Mouse (Mus musculus) forelimb bud, embryonic 11.5 days (tissue): Measurements from ENCODE around the gene Gm6993.

Experiments used
- DNase-seq: peaks from one replicate; pipeline ENCODE4 v3.0.0-alpha.2; 2012; ENCODE audit warnings: low read depth, low spot score

The Gm6993 gene

DNA sequence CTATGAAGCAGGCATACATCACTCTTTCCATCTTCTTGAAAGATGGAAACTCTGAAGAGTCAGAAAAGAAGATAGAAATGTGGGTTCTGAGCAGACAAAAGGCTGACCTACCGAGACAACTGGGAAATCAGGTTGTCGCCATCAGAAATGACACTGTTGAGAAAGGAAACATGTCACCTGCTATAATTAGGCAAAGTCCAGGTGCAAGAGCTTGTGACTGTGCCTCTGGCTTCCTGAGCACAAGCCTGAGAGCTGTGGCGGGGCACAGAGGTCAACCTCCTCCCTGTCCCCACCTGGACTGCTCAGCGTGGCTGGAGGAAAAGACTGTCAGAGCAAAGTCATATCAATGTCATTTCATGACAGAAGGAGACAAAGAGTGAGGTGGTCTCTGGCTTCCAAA is 772 bp upstream of the Gm6993 start:
- no peak for DNase-seq

DNA sequence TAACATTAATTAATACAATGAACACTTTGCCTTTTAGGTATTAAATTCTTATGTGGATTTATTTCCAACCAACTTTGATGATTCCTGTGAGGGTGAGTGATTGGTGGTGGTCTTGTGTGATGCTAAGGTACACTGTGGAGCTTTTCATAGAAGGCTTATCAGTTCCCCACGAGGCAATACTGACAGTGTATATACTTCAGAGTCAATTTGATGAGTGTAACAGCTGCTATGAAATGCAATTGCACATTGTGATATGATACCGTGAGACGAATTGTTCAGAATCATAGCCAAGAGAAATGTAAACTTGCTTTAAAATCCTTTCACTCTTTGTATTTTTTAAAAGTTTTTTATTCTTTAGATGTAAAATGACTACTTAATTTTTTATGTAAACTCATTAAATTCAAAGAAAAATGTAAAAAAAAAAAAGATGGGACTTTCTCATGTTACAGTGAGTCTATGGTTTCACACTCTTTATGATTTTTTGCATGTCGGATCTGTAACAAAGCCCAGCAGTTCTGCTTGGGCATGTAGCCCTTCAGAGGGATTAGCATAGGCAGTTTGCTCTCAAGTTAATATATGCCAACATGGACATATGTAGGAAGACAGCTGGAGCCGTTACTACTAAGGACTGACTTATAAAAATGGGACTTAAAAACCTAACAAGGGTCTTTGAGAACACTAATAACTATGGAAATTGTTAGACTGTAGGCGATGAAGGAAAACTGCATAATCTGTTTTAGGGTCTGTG is 1.2 kb downstream of the Gm6993 start:
- no peak for DNase-seq

DNA sequence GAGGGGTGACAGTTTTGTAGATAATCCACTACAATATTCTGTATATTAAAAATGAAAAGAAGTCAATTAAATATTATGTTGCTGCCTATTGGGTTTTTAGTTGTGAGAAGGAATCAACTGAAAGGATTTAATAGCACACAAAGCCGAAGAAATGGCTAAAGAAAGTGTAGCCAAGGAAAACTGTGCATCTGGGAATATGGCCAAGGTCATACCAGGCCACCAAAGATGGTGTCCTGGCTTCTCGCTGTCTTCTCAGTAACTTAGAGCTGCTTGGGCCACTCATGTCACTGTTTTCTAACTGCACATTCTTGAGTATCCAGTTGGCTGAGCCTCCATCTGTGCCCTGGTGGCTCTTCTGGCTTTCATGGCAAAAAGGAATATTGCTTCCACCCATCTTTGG is 3.4 kb downstream of the Gm6993 start:
- no peak for DNase-seq

DNA sequence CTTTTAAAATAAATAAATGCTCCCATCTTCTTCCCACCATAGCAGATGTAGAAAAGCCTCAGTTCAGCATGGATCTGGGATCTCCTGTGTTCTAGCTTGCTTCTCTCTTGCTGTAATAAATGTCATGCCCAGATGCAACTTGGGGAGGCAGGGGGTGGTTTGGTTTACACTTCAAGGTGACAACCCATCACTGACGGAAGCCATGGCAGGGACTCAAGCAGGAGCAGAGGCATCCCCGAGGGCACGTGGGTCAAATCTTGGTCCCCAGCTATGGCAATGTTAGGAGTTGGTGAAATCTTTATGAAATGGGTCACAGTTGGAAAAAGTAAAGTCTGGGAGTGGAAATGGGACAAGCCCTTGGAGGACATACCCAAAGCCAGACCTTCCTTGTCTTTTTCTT is 4.1 kb downstream of the Gm6993 start:
- DNase-seq, result no peak

DNA sequence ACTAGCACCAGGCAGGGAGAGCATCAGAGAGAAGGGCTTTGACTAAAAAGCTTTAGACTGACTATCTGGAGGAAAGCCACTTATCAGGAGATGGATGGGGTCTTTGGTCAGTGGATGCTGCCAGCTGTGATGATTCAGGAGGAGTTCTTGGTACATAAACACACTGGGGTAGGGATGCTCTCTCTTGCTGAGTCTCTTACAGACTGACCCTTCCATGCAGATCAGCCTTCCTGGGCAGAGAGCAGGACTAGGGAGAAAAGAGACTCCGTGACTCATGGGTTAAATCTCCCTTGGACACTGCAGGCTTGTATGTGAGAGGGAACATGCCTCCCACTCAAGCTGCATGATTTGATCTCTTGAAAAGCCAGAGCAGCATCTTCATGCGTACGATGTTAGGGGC is 5.6 kb downstream of the Gm6993 start:
- DNase-seq, result no peak

DNA sequence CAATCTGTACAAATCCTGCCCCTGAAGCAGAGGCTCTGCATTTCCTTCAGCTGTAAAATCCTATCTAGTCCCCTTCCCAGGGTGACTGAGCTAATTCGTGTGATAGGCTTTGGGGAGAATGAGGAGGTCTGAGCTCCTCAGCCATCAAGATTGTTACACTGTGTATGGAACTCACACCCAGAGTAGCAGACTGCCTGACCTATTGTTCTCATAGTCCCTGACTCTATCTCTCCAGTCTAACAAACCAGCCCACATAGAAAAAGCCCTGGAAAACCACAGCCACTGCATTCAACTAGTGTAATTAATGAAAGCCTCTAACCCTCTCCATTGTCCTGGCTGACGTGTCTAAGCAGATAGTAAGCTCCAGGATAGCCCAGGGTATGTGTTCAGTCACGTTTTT is 6.0 kb downstream of the Gm6993 start:
- no peak for DNase-seq

DNA sequence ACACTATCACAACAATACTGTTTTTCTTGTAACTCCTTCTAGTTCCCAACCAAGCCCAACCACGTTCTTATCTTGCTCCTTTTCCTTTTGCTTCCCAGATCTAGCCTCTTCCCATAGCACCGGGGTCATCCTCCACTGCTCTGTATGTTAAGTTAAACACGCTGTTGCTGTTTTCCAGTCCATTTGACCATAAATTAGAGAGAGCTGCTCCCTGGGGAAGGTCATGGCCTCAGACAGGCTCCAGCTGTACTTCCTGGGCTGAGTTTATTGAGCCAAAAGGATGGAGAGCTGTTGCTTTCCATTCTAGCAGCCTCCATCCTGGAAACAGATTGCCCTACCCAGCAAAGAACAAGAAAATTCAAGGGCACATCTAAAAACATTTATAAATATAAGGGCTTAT is 7.6 kb downstream of the Gm6993 start:
- no peak for DNase-seq

DNA sequence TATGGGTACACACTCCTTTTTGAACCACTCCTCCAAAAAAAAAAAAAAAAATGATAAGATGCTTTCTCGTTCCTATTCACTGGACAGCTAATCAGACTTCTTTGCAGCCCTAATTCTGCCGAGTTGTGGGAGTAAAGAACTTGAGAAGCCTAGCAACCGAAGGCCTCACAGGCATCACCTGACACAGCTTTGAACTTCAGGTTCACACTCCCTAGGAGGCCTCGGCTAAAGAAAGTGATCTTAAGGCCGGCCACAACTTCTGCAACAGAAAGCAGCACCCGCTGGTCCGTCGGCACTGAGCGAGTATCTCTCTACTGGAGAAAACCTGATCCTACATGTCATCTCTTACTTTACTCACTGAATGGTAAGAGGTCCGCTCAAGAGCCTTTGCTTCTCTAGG is 8.1 kb downstream of the Gm6993 start:
- DNase-seq, result no peak

DNA sequence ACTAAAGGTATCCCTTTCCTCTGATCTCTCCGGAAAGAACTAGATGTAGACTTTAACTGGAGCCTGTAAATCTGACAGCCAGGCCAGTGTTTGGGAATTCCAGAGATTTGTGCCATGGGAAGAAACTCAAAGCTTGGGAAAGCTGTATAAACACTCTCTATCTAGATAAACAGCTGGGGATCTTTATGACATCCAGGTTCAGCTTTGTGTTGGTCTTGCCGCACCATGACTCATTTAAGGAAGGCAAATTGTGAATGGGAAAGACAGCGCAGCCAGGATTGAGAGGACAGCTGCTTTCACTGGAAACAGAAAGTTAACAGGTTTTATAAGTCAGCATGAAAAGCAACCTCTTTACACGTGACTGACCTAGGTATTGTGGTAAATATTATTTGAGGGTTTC is 11.7 kb downstream of the Gm6993 start:
- DNase-seq, result no peak

DNA sequence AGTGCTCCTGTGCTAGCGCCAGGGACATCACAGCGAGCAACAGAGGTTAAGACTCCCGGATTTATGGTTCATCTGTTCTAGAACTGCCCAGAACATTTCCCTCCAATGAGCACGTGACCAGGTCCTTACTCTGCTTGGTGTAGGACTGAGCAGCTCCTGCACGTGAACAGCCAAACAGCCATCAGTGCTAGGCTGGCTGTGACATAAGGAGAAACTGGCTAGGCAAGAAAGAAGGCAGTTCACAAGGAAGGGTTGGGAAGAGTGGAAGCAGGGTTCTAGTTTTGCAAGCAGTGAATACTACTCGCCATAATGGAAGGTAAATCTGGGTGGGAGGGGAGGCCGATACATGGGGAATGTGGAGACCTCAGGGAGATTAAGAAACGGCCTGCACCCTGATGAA is 14.4 kb downstream of the Gm6993 start:
- DNase-seq, result no peak

DNA sequence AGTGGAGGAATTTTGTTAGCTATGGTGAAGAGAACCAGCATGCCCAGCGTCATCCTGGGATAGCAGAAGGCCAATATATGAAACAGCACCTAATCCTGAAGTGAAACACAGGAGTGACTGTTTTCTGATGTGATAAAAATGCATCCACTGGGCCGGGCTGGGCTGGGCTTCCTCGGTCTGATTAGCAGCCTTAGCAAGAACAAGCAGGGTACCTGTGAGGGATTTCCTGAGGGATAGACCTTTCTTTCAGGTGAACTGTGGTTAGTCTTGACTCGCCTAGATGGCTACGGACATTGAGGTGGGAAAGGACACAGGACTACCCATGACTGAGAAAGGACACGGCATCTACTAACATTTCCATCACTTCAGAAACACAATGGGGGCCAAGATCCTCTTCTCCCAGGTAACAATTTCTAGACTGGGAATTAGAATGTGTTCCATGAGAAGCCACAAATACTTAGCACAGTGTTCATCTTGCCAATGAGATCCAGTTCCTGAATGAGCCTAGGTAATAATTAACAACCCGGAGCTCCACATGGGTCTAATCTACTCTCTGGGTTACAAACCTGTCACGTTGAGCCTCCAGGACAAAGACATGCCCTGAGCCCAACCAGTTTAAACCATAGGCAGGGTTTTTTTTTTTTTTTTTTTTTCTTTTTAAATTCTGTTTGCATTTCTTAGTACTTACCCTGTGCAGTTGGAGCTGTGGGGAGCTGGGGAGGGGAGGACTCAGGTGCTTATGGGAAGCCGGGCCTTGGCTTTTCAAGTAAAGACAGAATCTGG is 15.7 kb downstream of the Gm6993 start:
- no peak for DNase-seq

DNA sequence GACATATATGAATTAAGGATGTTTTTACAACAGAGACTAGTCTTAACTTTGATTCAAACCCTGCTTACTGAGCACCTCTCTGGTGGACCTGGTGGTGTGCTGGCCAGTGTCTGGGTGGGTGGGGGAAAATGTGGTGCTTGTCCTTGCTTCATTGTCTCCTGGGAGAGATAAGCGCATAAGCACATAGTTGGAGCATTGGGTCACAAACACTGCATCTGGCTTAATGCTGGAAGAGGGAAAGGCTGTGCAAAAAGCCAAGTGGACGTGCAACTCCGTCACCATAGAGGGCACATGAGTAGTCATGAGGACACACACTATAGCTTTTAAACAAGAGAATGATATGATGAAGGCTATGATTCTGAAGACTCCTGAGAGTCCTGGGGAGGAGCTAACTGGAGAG is 21.3 kb downstream of the Gm6993 start:
- DNase-seq, result no peak

DNA sequence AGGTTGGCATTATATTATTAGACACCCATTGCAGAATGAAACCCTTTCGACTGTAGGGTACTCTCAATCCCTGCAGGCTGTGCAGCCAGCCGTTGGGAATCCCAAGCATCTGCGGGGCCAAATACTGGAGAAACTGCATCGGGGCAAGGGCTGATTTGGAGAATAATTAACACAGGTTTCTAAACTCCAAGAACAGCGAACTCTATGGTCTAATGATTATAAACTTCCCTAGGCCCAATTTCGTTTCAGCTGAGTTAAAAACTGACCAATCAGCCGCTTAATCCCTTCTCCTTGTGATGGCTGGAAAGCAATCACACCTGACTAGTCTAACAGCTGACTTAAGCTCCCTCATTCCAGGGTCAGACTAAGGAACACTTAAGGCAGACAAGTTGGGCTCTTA is 23.4 kb downstream of the Gm6993 start:
- DNase-seq, result no peak

DNA sequence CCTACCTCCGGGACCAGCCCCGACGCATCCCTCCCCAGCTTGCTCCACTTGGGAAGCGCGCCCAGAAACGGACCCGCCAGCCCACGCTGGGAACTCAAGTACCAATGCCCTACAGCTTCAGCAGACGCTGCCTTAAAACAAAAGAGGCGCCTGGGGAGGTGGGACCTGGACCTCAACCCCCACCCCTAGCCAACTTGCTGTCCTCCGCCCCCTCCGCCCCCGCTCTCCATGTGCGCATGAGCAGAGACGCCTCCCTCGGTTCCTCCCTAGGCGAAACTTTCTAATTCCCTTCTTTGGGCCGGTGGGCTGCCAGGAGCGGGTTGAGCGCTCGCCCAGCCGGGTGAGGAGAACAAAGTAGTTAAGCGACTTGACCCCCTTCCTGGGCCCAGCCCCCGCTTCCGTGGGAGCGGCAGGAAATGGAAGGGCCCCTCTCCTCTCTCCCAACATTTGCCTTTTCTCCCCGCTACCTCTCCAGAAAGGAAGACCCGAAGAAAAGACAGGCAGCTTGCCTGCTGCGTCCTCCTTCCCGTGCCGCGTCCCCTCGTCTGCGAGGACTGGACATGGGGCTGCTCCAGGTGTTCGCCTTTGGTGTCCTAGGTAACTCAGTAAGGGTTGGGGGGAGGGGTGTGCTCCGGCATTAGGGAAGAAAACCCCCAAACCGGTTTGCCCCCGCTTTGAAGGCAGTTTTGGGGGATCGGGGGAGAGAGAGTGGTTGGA is 24.6 kb downstream of the Gm6993 start, which contains the start of gene Lamb1:
TSS of gene Lamb1 (plus strand) at position 230 of the 717 bp plus-strand sequence.
- DNase-seq, result peak; percentile 73

DNA sequence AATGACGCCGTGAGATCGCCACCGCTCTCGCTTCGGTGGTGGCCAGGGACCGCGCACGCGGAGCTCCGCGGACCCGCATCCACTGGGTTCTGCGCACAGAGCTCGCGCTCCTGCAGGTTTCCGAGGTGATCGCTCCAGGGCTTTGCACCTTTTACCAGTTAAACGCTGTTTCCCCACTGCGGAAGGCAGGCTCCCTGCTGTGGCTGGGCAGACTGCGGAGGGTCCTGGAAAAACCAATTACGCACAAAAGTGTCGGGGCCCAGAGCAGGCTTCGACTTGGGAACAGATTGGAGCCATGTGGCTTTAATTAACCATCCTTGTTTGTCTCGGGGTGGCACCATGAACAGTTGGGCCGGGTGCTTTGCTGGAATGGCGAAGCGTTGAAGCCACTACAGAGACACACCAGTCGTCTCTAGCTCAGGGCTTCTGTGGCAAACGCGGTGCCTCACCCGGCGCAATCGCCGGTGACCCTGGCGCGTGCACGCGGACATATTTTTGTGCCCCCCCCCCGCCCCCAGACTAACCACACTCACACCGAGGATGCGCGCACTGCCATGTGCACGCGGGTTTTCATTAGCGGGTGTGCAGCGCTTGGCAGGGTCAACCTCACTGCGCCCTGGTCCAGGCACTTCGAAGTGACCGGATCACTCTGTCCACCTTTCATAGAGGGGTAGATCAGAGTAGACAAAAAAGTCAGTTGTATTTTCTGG is 25.3 kb downstream of the Gm6993 start:
- DNase-seq, result peak; percentile 64

DNA sequence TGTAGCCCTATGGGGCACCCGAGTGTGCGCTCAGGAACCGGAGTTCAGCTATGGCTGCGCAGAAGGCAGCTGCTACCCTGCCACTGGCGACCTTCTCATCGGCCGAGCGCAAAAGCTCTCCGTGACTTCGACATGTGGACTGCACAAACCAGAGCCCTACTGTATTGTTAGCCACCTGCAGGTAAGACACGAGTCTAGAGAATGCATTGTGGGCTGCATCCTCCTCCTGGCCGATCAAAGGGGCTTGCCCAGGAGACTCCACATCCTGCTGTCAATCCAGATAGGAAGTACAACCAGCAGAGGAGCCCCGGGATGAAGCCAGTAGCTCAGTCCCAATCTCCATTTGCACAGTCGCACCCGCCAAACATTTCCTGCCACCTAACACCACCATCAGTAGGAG is 26.1 kb downstream of the Gm6993 start:
- DNase-seq, result no peak

DNA sequence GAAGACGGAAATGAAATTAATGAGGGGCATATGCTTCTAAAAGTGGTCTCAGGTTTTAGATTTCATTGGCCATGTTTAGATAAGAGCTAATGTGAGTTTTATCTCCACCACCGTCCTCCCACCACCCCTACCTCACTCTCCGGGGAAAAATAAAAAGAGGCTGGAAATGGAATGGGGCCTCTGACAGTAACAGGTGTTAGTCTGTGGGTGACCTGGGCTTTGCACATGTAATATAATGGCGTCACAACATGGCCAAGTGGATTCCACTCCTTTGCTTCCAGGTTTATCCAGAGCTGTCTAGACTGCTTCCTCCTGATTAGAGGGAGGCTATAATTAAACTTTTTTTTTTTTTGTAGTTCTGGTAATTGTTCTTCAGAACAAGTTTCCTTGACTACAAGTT is 26.8 kb downstream of the Gm6993 start:
- no peak for DNase-seq

DNA sequence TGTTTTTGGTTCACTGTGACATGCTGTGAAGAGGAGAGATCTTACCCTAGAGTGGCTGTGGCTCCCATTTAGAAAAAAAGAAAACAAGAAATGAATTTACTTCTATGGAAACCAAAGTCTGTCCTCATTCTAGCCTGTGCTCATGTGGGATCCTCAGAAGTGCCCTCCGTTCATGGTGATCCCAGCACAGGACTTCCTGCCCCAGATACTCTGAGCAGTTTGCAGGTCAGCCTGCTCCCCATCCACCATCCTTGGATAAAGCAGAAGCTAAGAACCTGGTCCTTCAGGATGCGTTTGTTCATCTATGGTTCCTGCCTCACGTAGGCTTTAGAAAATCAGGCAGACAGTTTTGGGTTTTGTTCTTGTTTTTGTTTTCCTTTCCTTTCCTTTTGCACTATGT is 27.7 kb downstream of the Gm6993 start:
- no peak for DNase-seq

DNA sequence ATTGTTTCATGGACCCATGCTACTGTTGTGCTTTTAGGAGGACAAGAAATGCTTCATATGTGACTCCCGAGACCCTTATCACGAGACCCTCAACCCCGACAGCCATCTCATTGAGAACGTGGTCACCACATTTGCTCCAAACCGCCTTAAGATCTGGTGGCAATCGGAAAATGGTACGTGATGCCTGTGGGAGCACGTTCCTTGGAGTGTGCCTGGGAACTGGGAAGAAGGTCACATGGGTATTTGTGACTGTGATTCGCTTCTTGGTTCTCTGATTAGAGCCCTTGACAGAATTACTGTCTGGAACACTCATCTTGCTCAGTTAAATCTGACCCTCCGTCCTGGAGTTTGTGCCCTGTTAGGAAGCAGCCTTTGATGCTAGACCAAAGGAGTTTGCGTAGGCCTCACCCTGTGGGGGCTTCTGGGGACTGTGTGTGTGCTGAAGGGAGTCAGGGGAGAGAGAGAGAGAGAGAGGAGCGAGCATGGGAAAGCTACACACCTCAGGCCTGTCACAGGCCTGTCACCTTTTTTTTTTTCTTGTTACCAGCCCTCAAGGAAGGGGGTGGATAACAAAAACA is 28.5 kb downstream of the Gm6993 start:
- no peak for DNase-seq

DNA sequence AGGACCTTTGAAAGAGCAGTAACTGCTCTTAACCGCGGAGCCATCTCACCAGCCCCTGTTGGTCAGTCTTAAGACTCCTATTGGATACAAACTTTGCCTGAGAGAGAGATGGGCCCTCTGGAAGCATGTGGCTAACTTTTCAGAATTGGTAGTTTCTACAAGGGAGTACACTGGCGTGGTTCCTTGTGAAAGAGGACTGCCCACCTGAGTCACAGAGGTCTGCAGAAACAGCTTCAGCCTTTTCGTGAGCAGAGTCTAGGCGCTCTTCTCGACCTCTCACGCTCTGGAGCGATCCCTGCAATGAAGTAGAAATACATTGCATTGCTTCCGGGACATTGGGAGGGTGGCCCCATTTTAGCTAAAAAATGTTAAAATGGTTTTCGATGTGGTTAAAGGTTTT is 29.8 kb downstream of the Gm6993 start:
- DNase-seq, result no peak

DNA sequence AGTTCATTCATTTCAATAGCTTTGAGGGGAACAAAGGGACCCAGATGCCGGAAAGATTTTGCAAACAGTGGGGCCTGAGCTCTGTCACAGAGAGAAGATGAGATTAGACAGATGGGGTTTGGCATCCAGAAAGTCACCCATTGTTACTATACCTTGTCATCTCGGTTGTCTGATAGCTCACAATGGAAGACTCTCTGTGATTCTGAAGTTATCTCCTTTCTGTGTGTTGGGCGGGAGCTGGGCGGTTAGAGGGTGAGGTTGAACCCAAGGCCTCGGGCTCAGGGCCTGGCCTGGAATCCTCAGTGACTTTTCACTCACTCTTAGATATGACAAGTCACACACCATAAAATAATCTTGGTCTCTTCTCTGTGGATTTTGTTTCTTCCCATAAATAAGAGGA is 30.2 kb downstream of the Gm6993 start:
- no peak for DNase-seq
